Mouse (Mus musculus) neural tube, embryonic 11.5 days (tissue): Measurements from ENCODE around the gene Slc35d3. TPM values are rescaled to one million over a fixed set of nuclear protein-coding genes. Genes with fewer than 3 reads are reported as not detected.

Experiments used
- ATAC-seq: fragments of 200-750 bp; cut with Nextera tagmentation; 2 replicates; pipeline ENCODE4 v1.8.0; 2017; ENCODE audit warnings: moderate number of reproducible peaks, mild to moderate bottlenecking, moderate TSS enrichment, moderate library complexity; ENCODE audit not compliant: insufficient read depth, low FRiP score, low TSS enrichment
- DNase-seq: peaks from one replicate; pipeline ENCODE4 v3.0.0-alpha.2; 2015; ENCODE audit warnings: low spot score
- H3K27ac ChIP-seq: fragments of 300-500 bp; sonication (generic); 2 replicates; pipeline ENCODE4 v1.5.1; 2014; ENCODE audit warnings: low read depth, mild to moderate bottlenecking, low read length
- H3K27me3 ChIP-seq: fragments of 300-500 bp; sonication (generic); 2 replicates; pipeline ENCODE4 v1.6.1; 2014; ENCODE audit warnings: mild to moderate bottlenecking, low read length, mixed read lengths; ENCODE audit not compliant: control insufficient read depth, insufficient read depth
- H3K36me3 ChIP-seq: fragments of 300-500 bp; sonication (generic); 2 replicates; pipeline ENCODE4 v1.6.1; 2014; ENCODE audit warnings: mild to moderate bottlenecking, low read length, moderate library complexity, mixed read lengths; ENCODE audit not compliant: control insufficient read depth, insufficient read depth
- H3K4me1 ChIP-seq: fragments of 300-500 bp; sonication (generic); 2 replicates; pipeline ENCODE4 v1.6.1; 2014; ENCODE audit warnings: low read length, mixed read lengths; ENCODE audit not compliant: control insufficient read depth, insufficient read depth
- H3K4me2 ChIP-seq: fragments of 300-500 bp; sonication (generic); 2 replicates; pipeline ENCODE4 v1.6.1; 2014; ENCODE audit warnings: low read depth, mild to moderate bottlenecking, moderate library complexity
- H3K4me3 ChIP-seq: fragments of 300-500 bp; sonication (generic); 2 replicates; pipeline ENCODE4 v1.5.1; 2014; ENCODE audit warnings: low read depth, low read length
- H3K9ac ChIP-seq: fragments of 300-500 bp; sonication (generic); 2 replicates; pipeline ENCODE4 v1.6.1; 2014; ENCODE audit warnings: mild to moderate bottlenecking, low read length
- H3K9me3 ChIP-seq: fragments of 300-500 bp; sonication (generic); 2 replicates; pipeline ENCODE4 v1.6.1; 2016; ENCODE audit warnings: low read length; ENCODE audit not compliant: control insufficient read depth
- WGBS: fragments of 180-500 bp; shearing (Covaris S2); extraction: QIAGEN DNeasy Blood & Tissue Kit; methylation state at CpG from one replicate; pipeline ENCODE4 v1.1.7; 2014; 5-methylcytosine and 5-hydroxymethylcytosine counted together
- polyA plus RNA-seq: library from polyadenylated mRNA; unstranded; fragments of >200 nt; fragmentation: Nextera tagmentation; extraction: Ambion mirVana; gene quantifications from 2 replicates; pipeline ENCODE4 v1.2.1, GENCODE M21; 2014

Slc35d3 gene
- polyA plus RNA-seq, 1 experiment from 2014 or later = 0.66 TPM

GRCm38 (mm10) chr10:19815371-19815770 lies 35.9 kb downstream of the Slc35d3 start:
- WGBS = 35% methylated on average over 8 of the region's 8 CpGs
- DNase-seq (peak; percentile 15), ATAC-seq (no peak)
- no peaks in the 10 kb centered on the region for H3K36me3 ChIP-seq
- no peak overlapping the region for H3K9ac ChIP-seq
- no peak overlapping the region for H3K4me3 ChIP-seq
- H3K27me3 ChIP-seq = no peaks in the 10 kb centered on the region
- no peak overlapping the region for H3K27ac ChIP-seq
- H3K4me2 ChIP-seq = no peak overlapping the region
- H3K4me1 ChIP-seq = no peaks in the 10 kb centered on the region
- H3K9me3 ChIP-seq = no peaks in the 10 kb centered on the region

GRCm38 (mm10) chr10:19811436-19812172 lies 39.7 kb downstream of the Slc35d3 start:
- no peaks in the 10 kb centered on the region for H3K36me3 ChIP-seq
- no peak overlapping the region for H3K4me3 ChIP-seq
- ATAC-seq (no peak), DNase-seq (peak; percentile 24)
- 69% methylated on average over 9 of the region's 9 CpGs for WGBS
- no peaks in the 10 kb centered on the region for H3K4me1 ChIP-seq
- no peak overlapping the region for H3K9ac ChIP-seq
- no peaks in the 10 kb centered on the region for H3K9me3 ChIP-seq
- H3K27ac ChIP-seq = no peak overlapping the region
- H3K27me3 ChIP-seq = no peaks in the 10 kb centered on the region
- H3K4me2 ChIP-seq = no peak overlapping the region

GRCm38 (mm10) chr10:19804763-19805162 lies 46.5 kb downstream of the Slc35d3 start:
- no peak for DNase-seq
- H3K27ac ChIP-seq = no peak overlapping the region
- no peaks in the 10 kb centered on the region for H3K9me3 ChIP-seq
- H3K27me3 ChIP-seq = no peaks in the 10 kb centered on the region
- no peak overlapping the region for H3K4me3 ChIP-seq
- no peak for ATAC-seq
- no peaks in the 10 kb centered on the region for H3K4me1 ChIP-seq
- no peaks in the 10 kb centered on the region for H3K36me3 ChIP-seq
- no peak overlapping the region for H3K9ac ChIP-seq
- no peak overlapping the region for H3K4me2 ChIP-seq
- WGBS = 94% methylated on average over 7 of the region's 7 CpGs

- Histone ChIP-seq H3K27me3 (no peaks in the 10 kb centered on the region), H3K27ac (no peak overlapping the region), H3K4me3 (no peak overlapping the region), H3K9ac (no peak overlapping the region), H3K9me3 (no peaks in the 10 kb centered on the region), H3K4me2 (no peak overlapping the region), H3K4me1 (no peaks in the 10 kb centered on the region), H3K36me3 (no peaks in the 10 kb centered on the region)
- DNase-seq (no peak), ATAC-seq (no peak)
- 89% methylated on average over 7 of the region's 7 CpGs for WGBS
These were observed 48.3 kb downstream of the Slc35d3 start for GRCm38 (mm10) chr10:19802958-19803357.

Other genes starting within 250 kb of the Slc35d3 start
- not detected in 2 replicates for gene Il22ra2, start 229.5 kb downstream of the Slc35d3 start, polyA plus RNA-seq
- not detected in 2 replicates for gene Il20ra, start 138.9 kb downstream of the Slc35d3 start, polyA plus RNA-seq
- gene Pex7, start 56.2 kb upstream of the Slc35d3 start, polyA plus RNA-seq = 27.2 and 29.1 TPM in 2 replicates
- 0.85 and 1.4 TPM in 2 replicates for gene Map3k5, start 83.0 kb upstream of the Slc35d3 start, polyA plus RNA-seq